Mouse (Mus musculus): ENCODE data around the gene Macf1. TPM values are rescaled to one million over a fixed set of nuclear protein-coding genes. Genes with fewer than 3 reads are reported as not detected.
"Not testable (repeated sequence)": the region's sequence is repeated elsewhere in the genome, so short reads cannot be mapped to it uniquely, and the experiment has no call there.

Macf1 gene
- total and polyA plus RNA-seq, 3 experiments: 29.1 to 138 (median 122) TPM

DNA sequence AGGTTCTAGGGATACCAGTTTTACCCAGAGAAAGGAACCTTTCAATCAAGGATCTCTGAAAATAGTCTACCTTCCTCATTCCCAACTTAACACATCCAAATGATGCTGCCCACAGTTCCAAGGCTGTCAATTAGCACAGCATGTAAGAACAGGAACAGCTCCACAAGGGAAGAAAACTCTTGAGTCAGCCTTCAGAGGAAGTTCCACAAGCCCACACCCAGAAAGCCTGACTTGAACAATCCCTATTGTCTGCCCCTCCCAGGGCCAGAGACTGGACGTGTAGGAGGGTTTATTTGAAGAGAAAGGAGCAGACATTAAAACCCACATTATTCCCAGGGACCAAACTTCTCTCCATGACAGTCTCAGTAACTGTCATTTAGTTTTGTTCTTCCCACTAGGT is 48.7 kb downstream of the Macf1 start:
- DNase-seq: no peak

- DNase-seq: peak; percentile 73
These were observed 49.7 kb downstream of the Macf1 start for GRCm38 (mm10) chr4:123634436-123634835.

DNA sequence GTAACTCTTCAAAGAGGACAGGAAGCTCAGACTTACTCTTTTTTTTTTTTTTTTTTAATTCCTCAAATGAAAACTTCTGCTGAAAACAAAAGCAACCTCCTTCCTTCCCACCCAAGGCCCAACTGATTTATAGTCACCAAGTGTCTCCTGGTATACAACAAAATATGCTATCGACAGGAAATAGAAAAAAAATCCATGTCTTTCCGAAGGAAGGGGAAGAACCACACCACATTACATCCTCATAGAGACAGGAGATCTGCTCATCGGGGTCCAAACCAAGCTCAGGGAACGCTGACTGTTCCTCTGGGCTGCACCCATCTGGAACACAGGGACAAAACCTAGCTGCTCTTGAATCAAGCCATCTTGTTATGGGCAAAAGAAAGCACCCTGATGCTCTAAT is 50.3 kb downstream of the Macf1 start:
- DNase-seq: no peak

DNA sequence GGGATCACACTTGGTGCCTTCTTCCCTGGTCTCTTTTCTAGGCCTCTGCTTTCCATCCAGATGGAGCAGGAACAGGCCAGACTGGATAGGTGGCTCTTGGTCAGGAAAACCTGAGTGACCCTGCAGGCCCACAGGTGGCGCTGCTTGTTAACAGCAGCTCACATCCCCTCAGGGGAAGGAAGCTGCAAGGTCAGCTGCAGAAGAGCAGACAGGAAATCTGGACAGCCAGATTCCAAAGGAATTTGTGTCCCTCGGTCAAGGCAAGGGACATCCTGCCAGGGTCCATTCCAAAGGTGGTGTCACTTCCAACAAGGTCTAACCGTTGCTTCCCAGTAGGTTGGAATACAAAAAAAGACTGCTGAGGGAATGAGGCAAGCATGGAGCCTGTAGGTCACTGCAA is 50.8 kb downstream of the Macf1 start:
- peak; percentile 89 for DNase-seq

DNA sequence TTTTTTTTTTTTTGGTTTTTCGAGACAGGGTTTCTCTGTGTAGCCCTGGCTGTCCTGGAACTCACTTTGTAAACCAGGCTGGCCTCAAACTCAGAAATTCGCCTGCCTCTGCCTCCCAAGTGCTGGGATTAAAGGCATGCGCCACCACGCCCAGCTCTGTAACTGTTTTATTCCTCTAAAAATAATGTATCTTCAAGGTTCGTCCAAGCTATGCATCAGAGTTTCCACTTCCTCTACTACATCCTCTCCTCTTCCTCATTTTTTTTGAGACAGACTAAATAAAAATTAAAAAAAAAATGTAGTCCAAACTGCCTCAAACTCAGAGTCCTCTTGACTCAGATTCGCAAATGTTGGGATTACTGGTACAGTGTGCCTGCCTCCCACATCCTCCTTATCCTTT is 52.0 kb downstream of the Macf1 start:
- not testable (repeated sequence) for DNase-seq

DNA sequence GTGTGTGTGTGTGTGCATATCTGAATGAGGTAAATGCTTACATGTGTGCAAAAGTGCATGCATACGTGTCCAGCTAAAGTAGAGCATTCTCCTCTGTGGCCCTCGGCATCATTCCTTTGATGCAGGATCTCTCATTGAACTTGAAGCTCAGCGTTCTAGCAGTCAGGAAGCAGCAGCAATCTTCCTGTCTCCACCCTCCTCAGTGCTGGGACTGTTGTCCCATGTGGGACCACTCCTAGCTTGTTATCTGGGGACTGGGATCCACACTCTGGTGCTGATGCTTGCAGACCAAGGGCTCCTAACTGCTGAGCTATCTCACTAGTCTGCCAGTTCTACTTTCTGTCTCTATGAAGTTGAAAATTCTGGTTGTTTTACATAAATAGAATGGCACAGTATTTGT is 52.5 kb downstream of the Macf1 start:
- DNase-seq: no peak

- no peak for DNase-seq
These were observed 56.5 kb downstream of the Macf1 start for GRCm38 (mm10) chr4:123627683-123628082.

GRCm38 (mm10) chr4:123625332-123626072 is 58.7 kb downstream of the Macf1 start:
- DNase-seq: no peak

GRCm38 (mm10) chr4:123624438-123624837 is 59.7 kb downstream of the Macf1 start:
- DNase-seq: no peak

- no peak for DNase-seq
These were observed 60.4 kb downstream of the Macf1 start for GRCm38 (mm10) chr4:123623742-123624151.

GRCm38 (mm10) chr4:123621732-123622131 is 62.4 kb downstream of the Macf1 start:
- DNase-seq: no peak

DNA sequence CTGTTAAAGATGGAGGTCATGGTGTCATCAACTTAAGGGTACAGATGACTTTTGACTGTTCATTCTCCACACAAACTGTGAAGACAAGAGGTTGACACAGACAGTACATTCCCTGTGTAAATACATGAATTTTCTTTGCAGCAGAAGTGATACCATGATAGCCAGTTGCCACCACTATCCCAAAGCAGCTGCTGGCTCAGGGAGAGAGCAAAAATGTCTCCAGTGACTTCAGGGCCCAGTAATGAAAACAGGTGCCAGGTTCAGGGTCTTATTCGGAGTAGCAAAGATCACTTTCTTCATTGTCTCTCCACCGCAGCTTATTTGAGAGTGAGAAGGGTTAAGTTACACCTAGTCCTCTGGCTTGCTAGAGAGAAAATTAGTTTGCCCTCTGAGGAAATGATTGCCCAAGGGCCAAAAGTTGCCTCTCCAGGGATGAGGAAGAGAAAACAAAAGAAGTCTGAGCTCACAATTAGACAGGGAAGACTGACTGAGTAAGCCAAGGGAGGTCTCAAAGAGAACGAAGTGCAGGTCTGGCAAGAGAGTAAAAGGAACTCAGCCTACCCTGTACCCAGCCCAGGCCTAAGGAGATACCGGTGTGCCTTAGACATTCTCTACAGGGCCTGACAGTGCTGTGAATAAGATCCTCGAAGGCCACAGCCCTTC is 66.3 kb downstream of the Macf1 start:
- no peak for DNase-seq

- no peak for DNase-seq
These were observed 67.2 kb downstream of the Macf1 start for GRCm38 (mm10) chr4:123616971-123617370.

DNA sequence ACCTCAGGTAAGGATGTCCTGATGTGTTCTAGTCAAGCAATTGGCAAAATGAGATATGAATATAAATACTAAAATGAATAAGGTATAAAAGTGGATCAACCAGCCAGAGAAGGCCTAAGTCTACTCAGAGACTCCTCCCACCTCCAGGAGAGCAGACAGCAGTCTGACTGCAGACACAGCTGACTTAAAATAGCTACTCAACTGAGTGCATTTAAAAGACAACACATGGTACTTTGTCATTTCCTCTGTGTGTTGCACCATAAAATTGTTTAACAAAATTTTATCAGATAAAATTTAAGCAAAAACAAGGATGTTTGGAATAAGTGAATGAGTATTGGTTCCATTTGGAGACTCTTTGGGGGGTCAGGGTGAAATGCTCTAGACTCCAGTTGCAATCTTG is 67.7 kb downstream of the Macf1 start:
- no peak for DNase-seq

DNA sequence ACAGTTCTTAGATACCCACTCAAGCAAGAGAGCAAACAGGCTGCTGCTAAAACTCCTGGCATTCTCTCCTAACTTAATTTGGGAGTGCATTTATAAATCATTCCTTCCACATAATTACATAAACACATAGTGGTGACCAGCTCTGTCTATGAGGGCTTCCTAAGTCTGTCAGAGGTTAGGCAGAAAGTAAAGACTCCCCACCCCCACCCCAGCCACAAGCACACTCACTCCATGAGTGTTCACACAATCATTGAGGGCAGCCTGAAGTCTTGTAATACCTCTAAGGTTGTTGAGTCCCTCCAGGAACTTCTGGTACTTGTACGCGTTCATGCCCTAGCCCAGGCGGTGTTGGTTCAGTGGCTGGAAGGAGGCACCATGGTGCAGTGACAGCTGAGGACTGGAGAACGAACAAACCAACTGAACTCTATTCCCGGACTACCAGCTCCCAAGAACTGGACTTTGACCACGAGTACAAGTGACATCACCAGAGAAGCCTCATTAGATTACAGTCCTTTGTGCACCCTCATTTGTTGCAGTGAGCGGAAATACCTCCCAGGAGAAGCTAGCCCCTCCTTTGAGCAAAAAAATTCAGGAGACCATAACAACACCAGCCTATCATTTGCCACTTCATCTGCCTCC is 70.7 kb downstream of the Macf1 start:
- DNase-seq: no peak

DNA sequence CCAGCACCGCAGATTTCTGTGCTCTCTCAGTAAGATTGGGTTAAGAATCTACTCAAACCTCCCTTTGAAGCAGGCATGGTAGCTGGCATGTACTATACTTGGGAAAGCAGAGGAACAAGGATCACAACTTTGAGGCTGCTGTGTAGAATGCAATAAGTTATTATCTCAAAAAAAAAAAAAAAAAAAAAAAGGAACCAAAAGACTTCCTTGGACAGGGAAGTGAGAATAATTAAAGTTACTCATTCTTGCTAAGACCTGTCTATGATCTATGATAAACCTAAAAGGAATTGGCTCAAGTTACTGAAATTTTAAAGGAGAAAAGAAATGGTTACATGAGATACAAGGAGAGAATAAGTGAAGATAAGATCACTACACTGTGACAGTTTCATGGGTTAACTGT is 72.2 kb downstream of the Macf1 start:
- no peak for DNase-seq

- no peak for DNase-seq
These were observed 72.9 kb downstream of the Macf1 start for GRCm38 (mm10) chr4:123611241-123611640.

DNA sequence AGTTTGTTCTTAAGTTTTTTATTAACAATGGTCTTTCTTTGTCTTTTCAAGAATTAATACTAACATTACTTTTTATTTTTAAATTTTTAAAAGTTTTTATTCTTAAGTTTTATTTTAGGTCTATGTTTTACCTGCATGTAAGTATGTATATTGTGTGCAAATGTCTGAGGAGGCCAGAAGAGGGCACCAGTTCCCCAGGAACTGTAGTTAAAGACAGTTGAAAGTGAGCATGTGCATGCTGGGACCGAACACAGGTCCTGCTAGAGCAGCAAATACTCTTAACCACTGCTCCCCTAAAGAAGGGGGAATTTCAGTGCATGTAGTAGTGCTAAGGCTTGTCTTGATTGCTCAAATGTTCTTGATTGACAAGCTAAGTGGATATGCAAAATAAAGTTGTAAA is 77.0 kb downstream of the Macf1 start:
- DNase-seq: no peak

GRCm38 (mm10) chr4:123605948-123606347 is 78.2 kb downstream of the Macf1 start:
- no peak for DNase-seq

GRCm38 (mm10) chr4:123605309-123605708 is 78.9 kb downstream of the Macf1 start:
- no peak for DNase-seq

DNA sequence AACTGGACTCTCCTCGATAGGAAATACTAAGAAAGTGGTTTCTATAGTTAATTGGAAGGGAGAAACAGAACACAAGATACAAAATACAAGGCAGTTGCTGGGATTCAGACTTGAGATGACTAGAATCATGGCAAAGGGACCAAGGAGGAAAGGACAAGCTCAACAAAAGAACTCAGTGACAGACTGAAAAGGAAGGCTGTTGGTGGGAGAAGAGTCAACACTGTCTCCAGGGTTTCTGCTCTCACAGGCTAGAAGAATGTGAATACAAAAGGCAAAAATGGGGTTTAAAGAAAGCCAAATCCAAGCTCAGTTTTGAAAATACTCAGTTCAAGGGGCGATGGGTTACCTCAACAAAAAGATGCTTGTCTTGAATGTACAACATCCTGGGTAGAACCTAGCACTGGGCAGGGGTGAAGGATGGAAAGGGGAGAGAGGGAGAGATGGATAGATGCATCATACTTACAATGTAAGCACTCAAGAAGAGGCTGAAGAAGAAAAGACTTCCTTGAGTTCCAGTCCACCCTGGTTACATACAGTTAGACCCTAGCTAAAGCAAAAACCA is 81.4 kb downstream of the Macf1 start:
- no peak for DNase-seq

DNA sequence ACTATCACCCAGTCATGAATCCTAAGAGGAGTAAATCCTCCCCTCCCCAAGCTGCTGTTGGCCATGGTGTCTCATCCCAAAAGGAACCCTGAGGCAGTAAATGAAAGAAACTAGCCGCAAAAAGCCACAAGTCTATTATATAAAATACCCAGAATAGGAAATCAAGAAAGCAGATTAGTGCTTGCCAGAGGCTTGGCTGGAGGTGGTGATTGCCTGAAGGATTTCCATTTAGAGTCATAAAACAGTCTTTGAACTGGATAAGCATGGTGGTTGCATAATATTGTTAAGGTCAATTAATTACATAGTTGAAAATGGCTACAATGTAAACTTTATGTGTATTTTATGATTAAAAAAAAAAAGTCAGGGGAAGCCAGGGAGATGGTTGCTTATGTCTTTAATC is 83.1 kb downstream of the Macf1 start:
- no peak for DNase-seq
